10 mouse cellular contexts compared by ENCODE assay signal in the genomic region with DNA sequence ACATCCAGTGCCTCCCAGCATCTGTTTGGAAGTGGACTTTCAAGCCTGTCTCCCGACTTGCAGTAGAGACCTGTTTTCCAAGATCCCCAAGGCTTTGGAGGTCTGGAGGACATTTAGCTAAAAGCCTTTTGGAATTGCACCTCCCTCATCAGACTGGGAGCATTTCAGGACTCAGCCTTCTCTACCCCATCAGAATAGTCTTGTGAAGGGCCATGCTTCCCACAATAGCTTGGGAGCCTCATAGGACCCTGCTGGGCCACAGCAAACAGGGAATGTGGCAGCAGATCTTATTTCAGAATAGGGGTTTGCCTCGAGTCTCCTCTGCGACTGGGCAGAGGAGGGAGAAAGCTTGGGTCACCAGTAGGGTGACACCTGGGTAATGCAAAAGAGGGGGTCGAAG.
DNase-seq lines count a peak whose midpoint lies in the region; ATAC-seq lines count a peak whose summit lies in the region.
"Had no signal": no experiment of that assay in that cellular context is flagged by ENCODE, and none has a peak within 500 bp of the region (broad histone marks: within the 10 kb centered on the region; RNA-seq: fewer than 3 reads in every experiment).

No protein-coding gene starts in this region.

- no peak for DNase-seq in heart, adult 11 months
- DNase-seq in embryonic facial prominence, embryonic 10.5 days (ENCODE audit: low spot score), result no peak
- DNase-seq in cerebellum, postnatal 14 days, result no peak
- no peak for DNase-seq in embryo, embryonic 11 days
- no peak for DNase-seq in lung, postnatal 36 days
- DNase-seq: B cell, adult 2 months had no signal

- ATAC-seq in heart, embryonic 12.5 days (ENCODE audit: insufficient number of reproducible peaks, low FRiP score), result no peak
- no peak; the same call in 1 of the 2 replicates for ATAC-seq in hindbrain, embryonic 15.5 days (ENCODE audit: low FRiP score, low read depth)
- no peak for ATAC-seq in midbrain, embryonic 13.5 days

- peak overlapping the region; percentile 97 for H3K4me2 ChIP-seq in heart, embryonic 12.5 days
- H3K4me2 ChIP-seq in hindbrain, embryonic 15.5 days, result peak overlapping the region; percentile 87
- H3K4me2 ChIP-seq in midbrain, embryonic 13.5 days (replicated peaks), result peak overlapping the region; percentile 88

- peak overlapping the region; percentile 61 for H3K4me3 ChIP-seq in heart, embryonic 12.5 days
- peak overlapping the region; percentile 66 for H3K4me3 ChIP-seq in embryonic facial prominence, embryonic 10.5 days
- peak overlapping the region; percentile 19; the same call in 1 of the 2 replicates for H3K4me3 ChIP-seq in hindbrain, embryonic 15.5 days
- H3K4me3 ChIP-seq in midbrain, embryonic 13.5 days (replicated peaks), result peak overlapping the region; percentile 55

- H3K27me3 ChIP-seq in heart, embryonic 12.5 days (replicated peaks), result peaks cover 55% of the 10 kb centered on the region
- H3K27me3 ChIP-seq in embryonic facial prominence, embryonic 10.5 days (replicated peaks; ENCODE audit: low read depth, poor library complexity, severe bottlenecking), result peaks cover 68% of the 10 kb centered on the region
- H3K27me3 ChIP-seq in hindbrain, embryonic 15.5 days, result peaks cover 23% of the 10 kb centered on the region
- H3K27me3 ChIP-seq in midbrain, embryonic 13.5 days, result peaks cover 21% of the 10 kb centered on the region

- peaks cover 10% of the 10 kb centered on the region for H3K9me3 ChIP-seq in heart, embryonic 12.5 days (replicated peaks)
- peaks cover 16% of the 10 kb centered on the region for H3K9me3 ChIP-seq in embryonic facial prominence, embryonic 10.5 days
- no peaks in the 10 kb centered on the region for H3K9me3 ChIP-seq in hindbrain, embryonic 15.5 days
- H3K9me3 ChIP-seq in midbrain, embryonic 13.5 days, result 0 out of 2 replicates have a peak, but pooled peaks cover 1% of the 10 kb centered on the region

- H3K36me3 ChIP-seq in heart, embryonic 12.5 days, result no peaks in the 10 kb centered on the region
- no peaks in the 10 kb centered on the region for H3K36me3 ChIP-seq in embryonic facial prominence, embryonic 10.5 days (replicated peaks)
- no peaks in the 10 kb centered on the region for H3K36me3 ChIP-seq in hindbrain, embryonic 15.5 days
- no peaks in the 10 kb centered on the region for H3K36me3 ChIP-seq in midbrain, embryonic 13.5 days

- 8% methylated on average over 4 of the region's 4 CpGs for WGBS in heart, embryonic 12.5 days
- 6% methylated on average over 4 of the region's 4 CpGs for WGBS in embryonic facial prominence, embryonic 10.5 days
- 5% methylated on average over 4 of the region's 4 CpGs for WGBS in hindbrain, embryonic 15.5 days
- WGBS in midbrain, embryonic 13.5 days, result 8% methylated on average over 4 of the region's 4 CpGs

- no peak overlapping the region for H3K9ac ChIP-seq in heart, embryonic 12.5 days
- no peak overlapping the region for H3K9ac ChIP-seq in hindbrain, embryonic 15.5 days
- H3K9ac ChIP-seq in midbrain, embryonic 13.5 days (replicated peaks), result 0 out of 2 replicates have a peak overlapping the region, but pooled peaks have one; percentile 2
- H3K9ac ChIP-seq: liver, embryonic 14.5 days had no signal

- peaks cover 31% of the 10 kb centered on the region for H3K4me1 ChIP-seq in heart, embryonic 12.5 days (replicated peaks)
- H3K4me1 ChIP-seq in embryonic facial prominence, embryonic 10.5 days, result peaks cover 59% of the 10 kb centered on the region
- H3K4me1 ChIP-seq in hindbrain, embryonic 15.5 days (replicated peaks), result peaks cover 45% of the 10 kb centered on the region
- H3K4me1 ChIP-seq in midbrain, embryonic 13.5 days (replicated peaks), result peaks cover 46% of the 10 kb centered on the region

- no peak overlapping the region for H3K27ac ChIP-seq in heart, embryonic 12.5 days (ENCODE audit: poor library complexity, severe bottlenecking)
- H3K27ac ChIP-seq in embryonic facial prominence, embryonic 10.5 days (replicated peaks), result peak overlapping the region; percentile 92
- peak overlapping the region; percentile 77 for H3K27ac ChIP-seq in hindbrain, embryonic 15.5 days (replicated peaks)
- peak overlapping the region; percentile 85 for H3K27ac ChIP-seq in midbrain, embryonic 13.5 days
- H3K27ac ChIP-seq: liver, embryonic 14.5 days had no signal
